Mouse (Mus musculus): ENCODE measurements at regions not wholly inside any gene's neighbourhood (a gene's known extent, or its start where the extent isn't known, plus 50 kb on each side); places are given as distances from the start of the nearest gene placed in this dataset.

- Histone ChIP-seq H3K79me2 (replicated peaks; ENCODE audit: control insufficient read depth, insufficient read depth, low read length) (no peaks in the 10 kb centered on the region), H3K4me3 (no peak overlapping the region), H3K36me3 (ENCODE audit: control insufficient read depth, insufficient read depth, low read length) (no peaks in the 10 kb centered on the region), H3K27ac (no peak overlapping the region), H3K4me1 (ENCODE audit: control insufficient read depth, insufficient read depth, low read length) (no peaks in the 10 kb centered on the region), H3K27me3 (ENCODE audit: control insufficient read depth, insufficient read depth, low read length) (no peaks in the 10 kb centered on the region), H3K9ac (ENCODE audit: low read depth, low read length) (no peak overlapping the region)
- WGBS: 36% methylated on average over 2 of the region's 2 CpGs
- intact Hi-C loops (cut with DNase I): no loop called here
- no peak for DNase-seq
- no peak for TF ChIP-seq CTCF (IDR thresholded peaks at IDR 0.05)
- no peak for TF ChIP-seq EP300 (IDR thresholded peaks at IDR 0.05; ENCODE audit: insufficient read depth, low read depth, low read length)
Measured at GRCm38 (mm10) chr16:9498301-9498700, 497.1 kb downstream of the Grin2a start.

GRCm38 (mm10) chr16:9501713-9502112 lies 493.6 kb downstream of the Grin2a start:
- no peak overlapping the region for H3K27ac ChIP-seq
- H3K27me3 ChIP-seq (ENCODE audit: control insufficient read depth, insufficient read depth, low read length): no peaks in the 10 kb centered on the region
- H3K36me3 ChIP-seq (ENCODE audit: control insufficient read depth, insufficient read depth, low read length): no peaks in the 10 kb centered on the region
- DNase-seq: peak in 1 of 2 experiments; percentile 18
- intact Hi-C loops (cut with DNase I): no loop called here
- no peak for TF ChIP-seq CTCF (IDR thresholded peaks at IDR 0.05)
- no peak for TF ChIP-seq POLR2A (IDR thresholded peaks at IDR 0.05; ENCODE audit: insufficient read depth, low read depth, low read length)
- no peak for TF ChIP-seq EP300 (IDR thresholded peaks at IDR 0.05; ENCODE audit: insufficient read depth, low read depth, low read length)
- H3K79me2 ChIP-seq (replicated peaks; ENCODE audit: control insufficient read depth, insufficient read depth, low read length): no peaks in the 10 kb centered on the region
- no peak overlapping the region for H3K9ac ChIP-seq (ENCODE audit: low read depth, low read length)
- no peaks in the 10 kb centered on the region for H3K4me1 ChIP-seq (ENCODE audit: control insufficient read depth, insufficient read depth, low read length)
- WGBS: 24% methylated on average over 4 of the region's 4 CpGs
- no peak overlapping the region for H3K4me3 ChIP-seq

GRCm38 (mm10) chr16:9509666-9510065 lies 485.7 kb downstream of the Grin2a start:
- no peaks in the 10 kb centered on the region for H3K4me1 ChIP-seq (ENCODE audit: control insufficient read depth, insufficient read depth, low read length)
- DNase-seq: no peak
- H3K4me3 ChIP-seq: no peak overlapping the region
- H3K27ac ChIP-seq: no peak overlapping the region
- H3K27me3 ChIP-seq (ENCODE audit: control insufficient read depth, insufficient read depth, low read length): no peaks in the 10 kb centered on the region
- no peak for TF ChIP-seq CTCF (IDR thresholded peaks at IDR 0.05)
- TF ChIP-seq POLR2A (IDR thresholded peaks at IDR 0.05; ENCODE audit: insufficient read depth, low read depth, low read length): no peak
- TF ChIP-seq EP300 (IDR thresholded peaks at IDR 0.05; ENCODE audit: insufficient read depth, low read depth, low read length): no peak
- H3K36me3 ChIP-seq (ENCODE audit: control insufficient read depth, insufficient read depth, low read length): no peaks in the 10 kb centered on the region
- 52% methylated on average over 1 of the region's 1 CpGs for WGBS
- intact Hi-C loops (cut with DNase I): no loop called here
- no peaks in the 10 kb centered on the region for H3K79me2 ChIP-seq (replicated peaks; ENCODE audit: control insufficient read depth, insufficient read depth, low read length)
- H3K9ac ChIP-seq (ENCODE audit: low read depth, low read length): no peak overlapping the region

GRCm38 (mm10) chr16:9514538-9514937 lies 480.8 kb downstream of the Grin2a start:
- H3K27ac ChIP-seq: no peak overlapping the region
- no peaks in the 10 kb centered on the region for H3K79me2 ChIP-seq (replicated peaks; ENCODE audit: control insufficient read depth, insufficient read depth, low read length)
- no peaks in the 10 kb centered on the region for H3K36me3 ChIP-seq (ENCODE audit: control insufficient read depth, insufficient read depth, low read length)
- intact Hi-C loops (cut with DNase I): no loop called here
- H3K9ac ChIP-seq (ENCODE audit: low read depth, low read length): no peak overlapping the region
- no peak for DNase-seq
- H3K4me3 ChIP-seq: no peak overlapping the region
- WGBS: 54% methylated on average over 4 of the region's 4 CpGs
- H3K4me1 ChIP-seq (ENCODE audit: control insufficient read depth, insufficient read depth, low read length): no peaks in the 10 kb centered on the region
- no peaks in the 10 kb centered on the region for H3K27me3 ChIP-seq (ENCODE audit: control insufficient read depth, insufficient read depth, low read length)
- TF ChIP-seq CTCF (IDR thresholded peaks at IDR 0.05) (no peak), EP300 (IDR thresholded peaks at IDR 0.05; ENCODE audit: insufficient read depth, low read depth, low read length) (no peak), POLR2A (IDR thresholded peaks at IDR 0.05; ENCODE audit: insufficient read depth, low read depth, low read length) (no peak)
